Mouse (Mus musculus) testis, postnatal 14 days (tissue): ENCODE data around the gene Fpr3.
"Not testable (repeated sequence)": the region's sequence is repeated elsewhere in the genome, so short reads cannot be mapped to it uniquely, and the experiment has no call there.

Experiments used
- DNase-seq: peaks from one replicate; pipeline ENCODE4 v3.0.0; 2021; ENCODE audit warnings: low spot score

The Fpr3 gene

DNA sequence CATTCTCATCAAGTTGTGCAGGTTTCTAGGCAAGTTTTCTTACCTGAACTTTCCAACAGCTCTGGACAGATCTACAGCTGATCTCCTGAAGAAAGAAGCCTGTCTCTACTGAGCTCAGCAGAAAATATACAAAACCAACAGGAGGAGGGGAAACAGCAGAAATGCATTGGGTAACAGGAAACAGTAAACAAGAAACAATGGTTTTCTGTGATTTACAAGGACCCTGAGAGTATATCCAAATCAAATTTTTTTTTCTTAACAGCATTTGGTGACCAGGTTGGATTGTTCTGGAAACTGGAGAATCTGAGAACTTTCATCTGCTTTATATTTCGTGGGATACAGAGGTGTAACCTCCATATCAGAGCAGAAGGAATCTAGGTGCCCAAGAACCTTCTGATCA, 3.8 kb upstream of the Fpr3 start, which contains the start of gene Fpr1:
Gene Fpr1 (minus strand): TSS at position 101 of the 400 bp plus-strand sequence.
- DNase-seq: no peak

GRCm38 (mm10) chr17:17889732-17890425, 2.2 kb downstream of the Fpr3 start:
- no peak for DNase-seq

GRCm38 (mm10) chr17:17896039-17896438, 8.4 kb downstream of the Fpr3 start:
- peak; percentile 6 for DNase-seq

DNA sequence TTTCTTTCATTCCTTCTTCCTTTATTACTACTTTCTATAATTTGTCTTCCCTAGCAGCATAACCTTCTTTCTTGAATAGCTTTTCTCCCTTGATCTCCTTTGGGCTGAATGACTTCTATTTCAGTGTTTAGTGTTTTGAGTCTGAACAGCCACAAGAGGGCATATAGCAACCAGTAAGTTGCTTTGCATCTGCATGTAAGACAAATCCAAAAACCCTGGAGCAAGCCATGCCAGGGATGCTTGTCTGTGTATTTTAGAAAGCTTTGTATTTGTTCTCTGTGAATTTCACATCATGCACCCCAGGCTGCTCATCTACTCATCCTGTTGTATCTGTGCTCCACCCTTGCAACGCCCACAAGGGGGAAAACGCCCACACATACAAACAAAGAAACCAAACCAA, 11.6 kb downstream of the Fpr3 start:
- no peak for DNase-seq

- DNase-seq: no peak
Measured at GRCm38 (mm10) chr17:17900768-17901167, 13.1 kb downstream of the Fpr3 start.

DNA sequence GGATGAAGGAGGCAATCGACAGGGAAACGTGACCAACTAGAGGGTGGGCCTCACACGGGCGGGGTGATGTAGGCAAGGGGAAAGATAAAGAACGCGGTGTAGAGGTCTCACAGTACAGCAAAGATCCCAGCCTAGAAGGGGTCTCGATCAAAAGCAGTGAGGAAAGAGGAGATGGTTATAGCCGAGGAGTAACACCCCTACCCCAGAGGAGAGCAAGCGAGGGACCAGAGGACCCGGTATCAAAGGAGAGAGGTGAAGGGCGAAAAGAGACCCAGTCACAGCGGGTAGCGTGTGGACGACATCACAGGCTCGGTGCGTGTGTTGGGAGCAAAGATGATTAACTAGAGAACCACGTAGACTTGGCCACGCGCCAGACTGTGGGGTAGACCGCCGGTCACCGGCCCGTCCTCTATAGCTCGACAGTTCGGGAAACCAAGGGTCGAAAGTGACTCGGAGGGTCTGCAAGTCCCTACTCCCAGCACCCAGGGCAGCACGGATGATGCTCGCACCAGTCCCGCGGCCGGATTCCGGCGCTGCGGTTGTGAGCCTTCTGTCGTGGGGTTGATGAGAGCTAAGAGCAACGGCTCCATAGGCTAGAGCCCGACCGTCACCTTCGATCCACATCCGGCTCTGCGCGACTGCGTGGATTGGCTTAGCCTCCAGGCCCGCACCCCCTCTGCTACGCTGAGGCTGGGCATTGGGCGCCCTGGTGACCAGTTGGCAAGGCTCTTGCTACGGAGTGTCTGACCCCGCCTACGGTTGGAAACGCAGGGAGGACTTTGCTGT, 22.2 kb downstream of the Fpr3 start:
- peak; percentile 79 for DNase-seq

GRCm38 (mm10) chr17:17912618-17913017, 25.0 kb downstream of the Fpr3 start:
- DNase-seq: not testable (repeated sequence)

- no peak for DNase-seq
Measured at GRCm38 (mm10) chr17:17917376-17917775, 29.7 kb downstream of the Fpr3 start.

- no peak for DNase-seq
Measured at GRCm38 (mm10) chr17:17917782-17918181, 30.1 kb downstream of the Fpr3 start.

GRCm38 (mm10) chr17:17973443-17973842, 85.8 kb downstream of the Fpr3 start:
- DNase-seq: no peak

DNA sequence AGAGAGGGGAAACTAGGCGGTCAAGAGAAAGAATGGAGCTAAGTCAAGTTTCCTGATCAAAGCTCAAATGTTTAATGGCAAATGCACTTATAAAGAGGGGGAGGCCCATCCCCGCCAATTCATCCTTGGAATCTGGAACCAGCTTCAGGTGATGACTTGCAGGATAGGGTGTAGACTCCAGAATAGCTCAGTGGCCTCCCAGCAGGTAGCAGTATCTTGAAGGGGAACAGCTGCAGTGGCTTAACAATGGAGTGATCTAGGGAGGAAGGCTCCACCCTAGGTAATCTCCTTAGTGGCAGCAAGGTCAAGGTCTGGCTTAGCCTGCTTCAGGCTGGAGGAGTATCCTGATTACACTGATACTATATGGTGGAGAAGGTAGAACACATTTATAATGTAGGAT, 93.6 kb downstream of the Fpr3 start:
- not testable (repeated sequence) for DNase-seq

GRCm38 (mm10) chr17:18004752-18005151, 117.1 kb downstream of the Fpr3 start:
- no peak for DNase-seq
